Mouse (Mus musculus) myocyte (in vitro differentiated cells): ENCODE results near the gene Arhgap23.

Source experiments
- E2F4 ChIP-seq: IDR thresholded peaks from one replicate; pipeline ENCODE4 v1.6.1; 2011; ENCODE audit warnings: mild to moderate bottlenecking, control low read depth, moderate library complexity; ENCODE audit not compliant: insufficient read depth
- MAX ChIP-seq: IDR thresholded peaks from one replicate; pipeline ENCODE4 v1.6.1; 2011; ENCODE audit warnings: low read depth, mild to moderate bottlenecking, control low read depth
- POLR2A ChIP-seq: IDR thresholded peaks from one replicate; pipeline ENCODE4 v1.6.1; 2011; ENCODE audit warnings: low read depth, mild to moderate bottlenecking, control low read depth, moderate library complexity; ENCODE audit not compliant: insufficient read length
- REST ChIP-seq: IDR thresholded peaks from one replicate; pipeline ENCODE4 v1.6.1; 2011; ENCODE audit warnings: mild to moderate bottlenecking, control low read depth, moderate library complexity; ENCODE audit not compliant: insufficient read depth, insufficient read length
- TCF12 ChIP-seq: IDR thresholded peaks from one replicate; pipeline ENCODE4 v1.6.1; 2011; ENCODE audit warnings: mild to moderate bottlenecking, control low read depth; ENCODE audit not compliant: poor library complexity, insufficient read depth, severe bottlenecking
- USF1 ChIP-seq: IDR thresholded peaks from one replicate; pipeline ENCODE4 v1.6.1; 2011; ENCODE audit warnings: low read depth, mild to moderate bottlenecking, control low read depth, moderate library complexity

DNA sequence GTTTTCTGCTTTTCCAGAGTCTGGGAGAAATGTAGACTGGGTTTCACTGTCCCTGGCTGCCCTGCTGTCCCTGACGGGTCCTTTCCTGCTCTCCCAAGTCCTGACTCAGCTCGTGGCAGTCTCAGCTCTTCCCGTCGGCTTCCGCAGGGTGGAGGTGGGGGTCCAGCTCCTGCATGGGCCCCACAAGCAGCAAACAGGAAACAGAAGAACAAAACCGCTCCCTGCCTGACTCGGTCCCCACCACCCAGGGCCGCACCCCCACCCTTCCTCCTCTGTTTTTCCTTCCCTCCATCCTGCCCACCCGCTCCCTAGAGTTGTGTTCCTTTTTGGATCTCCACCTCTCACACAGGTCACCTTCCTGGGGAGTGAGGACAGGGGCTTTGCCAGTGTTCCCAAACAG, 23.5 kb downstream of the Arhgap23 start:
- no peak for TF ChIP-seq POLR2A
- TF ChIP-seq USF1 = no peak
- TF ChIP-seq E2F4 = no peak
- no peak for TF ChIP-seq MAX
- TF ChIP-seq REST = no peak
- TF ChIP-seq TCF12 = no peak
